Comparison of ENCODE assay signal across 26 mouse cellular contexts in genomic region chr6:51215371-51215770, GRCm38 (mm10).
DNase-seq lines count a peak whose midpoint lies in the region; ATAC-seq lines count a peak whose summit lies in the region.
"Had no signal": no experiment of that assay in that cellular context is flagged by ENCODE, and none has a peak within 500 bp of the region (broad histone marks: within the 10 kb centered on the region; RNA-seq: fewer than 3 reads in every experiment).

No protein-coding gene starts in this region.

- no peak overlapping the region for H3K4me3 ChIP-seq in heart, embryonic 14.5 days (ENCODE audit: control insufficient read depth in 1 of 2, insufficient read depth in 1 of 2, low read depth in 1 of 2, low read length in 2 of 2)
- no peak overlapping the region for H3K4me3 ChIP-seq in heart, embryonic 11.5 days (ENCODE audit: low read depth, low read length)
- H3K4me3 ChIP-seq in hindbrain, embryonic 13.5 days, result no peak overlapping the region
- H3K4me3 ChIP-seq in hindbrain, embryonic 14.5 days (replicated peaks; ENCODE audit: low read length), result no peak overlapping the region
- H3K4me3 ChIP-seq: embryonic facial prominence, embryonic 12.5 days; hindbrain, embryonic 15.5 days; intestine, embryonic 15.5 days; midbrain, embryonic 13.5 days had no signal

- H3K36me3 ChIP-seq in heart, embryonic 14.5 days (ENCODE audit: control insufficient read depth, insufficient read depth, low read length), result no peaks in the 10 kb centered on the region
- no peaks in the 10 kb centered on the region for H3K36me3 ChIP-seq in heart, embryonic 11.5 days (ENCODE audit: control insufficient read depth, insufficient read depth, low read length)
- no peaks in the 10 kb centered on the region for H3K36me3 ChIP-seq in hindbrain, embryonic 13.5 days
- H3K36me3 ChIP-seq in hindbrain, embryonic 14.5 days (replicated peaks; ENCODE audit: control insufficient read depth, insufficient read depth), result no peaks in the 10 kb centered on the region
- H3K36me3 ChIP-seq: embryonic facial prominence, embryonic 12.5 days; hindbrain, embryonic 15.5 days; intestine, embryonic 15.5 days; midbrain, embryonic 13.5 days had no signal

- H3K4me1 ChIP-seq in heart, embryonic 14.5 days (ENCODE audit: control insufficient read depth in 2 of 2, insufficient read depth in 2 of 2, low read length in 2 of 2), result peaks cover 18 to 29% of the 10 kb centered on the region in 2 experiments
- peaks cover 10% of the 10 kb centered on the region for H3K4me1 ChIP-seq in heart, embryonic 11.5 days (ENCODE audit: control insufficient read depth, insufficient read depth, low read length)
- H3K4me1 ChIP-seq in hindbrain, embryonic 13.5 days (replicated peaks), result peaks cover 12% of the 10 kb centered on the region
- 0 out of 2 replicates have a peak, but pooled peaks cover 3% of the 10 kb centered on the region for H3K4me1 ChIP-seq in hindbrain, embryonic 14.5 days (replicated peaks; ENCODE audit: control insufficient read depth, insufficient read depth, low read length)
- H3K4me1 ChIP-seq: midbrain, embryonic 13.5 days had no signal

- DNase-seq in hindbrain, embryonic 14.5 days (ENCODE audit: low spot score), result no peak
- DNase-seq in right cerebral cortex, postnatal 10 days (ENCODE audit: low spot score in 2 of 2), result peak; percentile 16 to 17
- no peak for DNase-seq in right cerebral cortex, postnatal 25 days
- DNase-seq: B cell, adult 2 months; cerebellum, adult 11-12 months; cerebellum, adult 9-11 months; embryo, embryonic 11 days; gastrocnemius, postnatal 14 days; kidney, adult 8-10 months; kidney, postnatal 25 days; liver; lung, adult 2 months; lung, postnatal 10 days; thymus, adult 18-20 months; thymus, postnatal 25 days had no signal

- no peak overlapping the region for H3K4me2 ChIP-seq in heart, embryonic 14.5 days (ENCODE audit: low read length)
- no peak overlapping the region for H3K4me2 ChIP-seq in heart, embryonic 11.5 days
- no peak overlapping the region for H3K4me2 ChIP-seq in hindbrain, embryonic 13.5 days
- no peak overlapping the region for H3K4me2 ChIP-seq in hindbrain, embryonic 14.5 days (replicated peaks)
- H3K4me2 ChIP-seq: embryonic facial prominence, embryonic 12.5 days; hindbrain, embryonic 15.5 days; intestine, embryonic 15.5 days; midbrain, embryonic 13.5 days had no signal

- H3K9ac ChIP-seq in heart, embryonic 14.5 days (ENCODE audit: low read length), result no peak overlapping the region
- H3K9ac ChIP-seq in heart, embryonic 11.5 days (ENCODE audit: low read depth, low read length), result no peak overlapping the region
- H3K9ac ChIP-seq in hindbrain, embryonic 13.5 days, result no peak overlapping the region
- no peak overlapping the region for H3K9ac ChIP-seq in hindbrain, embryonic 14.5 days
- H3K9ac ChIP-seq: embryonic facial prominence, embryonic 12.5 days; hindbrain, embryonic 15.5 days; intestine, embryonic 15.5 days; liver, embryonic 14.5 days; midbrain, embryonic 13.5 days had no signal

- no peaks in the 10 kb centered on the region for H3K27me3 ChIP-seq in heart, embryonic 14.5 days (ENCODE audit: control insufficient read depth, insufficient read depth, low read length)
- no peaks in the 10 kb centered on the region for H3K27me3 ChIP-seq in heart, embryonic 11.5 days (ENCODE audit: control insufficient read depth, insufficient read depth, low read length)
- H3K27me3 ChIP-seq in hindbrain, embryonic 13.5 days, result 0 out of 2 replicates have a peak, but pooled peaks cover 3% of the 10 kb centered on the region
- no peaks in the 10 kb centered on the region for H3K27me3 ChIP-seq in hindbrain, embryonic 14.5 days (ENCODE audit: control insufficient read depth, insufficient read depth, low read length)
- H3K27me3 ChIP-seq: embryonic facial prominence, embryonic 12.5 days; hindbrain, embryonic 15.5 days; intestine, embryonic 15.5 days; midbrain, embryonic 13.5 days had no signal

- ATAC-seq in heart, embryonic 14.5 days (ENCODE audit: insufficient number of reproducible peaks, insufficient read depth, low FRiP score, low read depth), result no peak
- no peak for ATAC-seq in heart, embryonic 11.5 days (replicated peaks; ENCODE audit: insufficient number of reproducible peaks, low FRiP score, low TSS enrichment)
- ATAC-seq in hindbrain, embryonic 13.5 days (ENCODE audit: low FRiP score), result no peak
- ATAC-seq in hindbrain, embryonic 14.5 days (ENCODE audit: low FRiP score), result no peak
- no peak for ATAC-seq in monocyte, adult 5-6 weeks (replicated peaks; ENCODE audit: insufficient number of reproducible peaks, low FRiP score, low TSS enrichment, poor library complexity, severe bottlenecking)
- ATAC-seq: forebrain, embryonic 14.5 days; intestine, embryonic 15.5 days; midbrain, embryonic 13.5 days had no signal

- no peaks in the 10 kb centered on the region for H3K9me3 ChIP-seq in heart, embryonic 14.5 days (ENCODE audit: control insufficient read depth, low read length)
- no peaks in the 10 kb centered on the region for H3K9me3 ChIP-seq in heart, embryonic 11.5 days (replicated peaks; ENCODE audit: control insufficient read depth, low read length)
- no peaks in the 10 kb centered on the region for H3K9me3 ChIP-seq in hindbrain, embryonic 13.5 days
- H3K9me3 ChIP-seq in hindbrain, embryonic 14.5 days (ENCODE audit: control insufficient read depth, low read length), result no peaks in the 10 kb centered on the region
- H3K9me3 ChIP-seq: embryonic facial prominence, embryonic 12.5 days; hindbrain, embryonic 15.5 days; intestine, embryonic 15.5 days; midbrain, embryonic 13.5 days had no signal

- peak overlapping the region; percentile 18 to 82 for H3K27ac ChIP-seq in heart, embryonic 14.5 days (replicated peaks in 1 of 2; ENCODE audit: control insufficient read depth in 1 of 2, insufficient read depth in 1 of 2, low read depth in 2 of 2, low read length in 2 of 2)
- H3K27ac ChIP-seq in heart, embryonic 11.5 days (ENCODE audit: low read depth, low read length), result no peak overlapping the region
- peak overlapping the region; percentile 18; the same call in 1 of the 2 replicates for H3K27ac ChIP-seq in hindbrain, embryonic 13.5 days
- no peak overlapping the region for H3K27ac ChIP-seq in hindbrain, embryonic 14.5 days
- H3K27ac ChIP-seq: embryonic facial prominence, embryonic 12.5 days; hindbrain, embryonic 15.5 days; intestine, embryonic 15.5 days; liver, embryonic 14.5 days; macrophage; midbrain, embryonic 13.5 days had no signal

- WGBS in heart, embryonic 14.5 days, result 83% methylated on average over 10 of the region's 10 CpGs
- 83% methylated on average over 10 of the region's 10 CpGs for WGBS in heart, embryonic 11.5 days (ENCODE audit: insufficient replicate concordance)
- WGBS in hindbrain, embryonic 13.5 days, result 80% methylated on average over 10 of the region's 10 CpGs
- 81% methylated on average over 10 of the region's 10 CpGs for WGBS in hindbrain, embryonic 14.5 days

Comparison
In these comparisons a context has a peak if more than half of its experiments do, and no peak if none do; other contexts are left out.
1. H3K27ac ChIP-seq: peak in heart, embryonic 14.5 days (2 of 2) and hindbrain, embryonic 13.5 days (single experiment); none in heart, embryonic 11.5 days (single experiment) and hindbrain, embryonic 14.5 days (single experiment).
2. DNase-seq: peak in right cerebral cortex, postnatal 10 days (2 of 2); none in hindbrain, embryonic 14.5 days (single experiment) and right cerebral cortex, postnatal 25 days (single experiment).